Mouse (Mus musculus) testis, adult 10 weeks (tissue): Measurements from ENCODE around the gene Zfp668. TPM values are rescaled to one million over a fixed set of nuclear protein-coding genes. Genes with fewer than 3 reads are reported as not detected.

ENCODE experiments used
- polyA plus RNA-seq: library from polyadenylated mRNA; stranded (reverse); fragments of 350-450 nt; fragmentation: Illumina TruSeq; extraction: RNeasy Lipid Tissue Mini Kit (QIAGEN cat#74804); gene quantifications from one replicate; pipeline ENCODE4 v1.2.3, GENCODE M21; 2014; ENCODE audit warnings: low read depth, low replicate concordance

The Zfp668 gene
- polyA plus RNA-seq: 0.91 TPM

DNA sequence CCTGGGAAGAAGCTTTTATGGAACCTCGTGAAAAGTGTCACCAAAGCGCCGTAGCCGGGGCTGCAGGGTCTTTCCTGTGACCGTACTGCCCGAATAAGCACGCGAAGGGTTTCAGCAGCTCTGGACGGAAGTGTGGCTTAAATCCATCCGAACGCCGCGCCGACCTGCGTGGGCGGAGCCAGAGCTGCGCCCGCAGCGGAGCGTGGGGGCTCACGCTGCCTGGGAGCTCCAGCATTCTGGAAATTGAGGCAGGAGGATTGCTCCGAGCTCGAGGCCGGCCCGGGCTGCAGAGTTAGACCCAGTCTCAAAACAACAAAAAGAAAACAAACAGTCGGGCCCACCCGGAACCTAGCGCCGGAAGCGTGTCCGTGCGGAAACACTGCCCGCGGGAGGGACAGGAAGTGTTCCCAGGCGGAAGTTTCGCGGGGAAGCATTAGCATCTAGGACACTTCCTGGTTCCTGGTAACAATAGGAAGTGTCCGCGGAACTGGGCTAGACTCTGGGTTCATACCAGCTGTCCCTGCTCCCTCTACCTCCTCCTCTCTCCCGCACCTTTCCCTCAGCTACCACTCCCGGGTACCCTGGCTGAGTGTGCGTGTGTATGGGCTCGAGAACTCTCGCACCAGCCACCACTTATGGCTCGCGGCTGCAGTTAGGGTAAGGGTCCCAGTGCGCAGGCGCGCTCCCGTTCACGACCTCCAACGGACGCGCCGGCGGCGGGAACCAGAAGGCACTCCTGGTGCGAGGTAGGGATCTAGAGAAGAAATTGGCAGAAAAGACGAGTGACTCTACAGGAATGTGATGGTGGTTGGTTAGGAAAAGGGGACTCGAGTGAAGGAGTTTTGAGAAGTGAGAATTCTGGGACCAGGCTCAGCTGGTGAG lies at the start of gene Zfp668:
Gene Zfp668, minus strand, starts transcription at position 362 of the 882 bp plus-strand sequence.

DNA sequence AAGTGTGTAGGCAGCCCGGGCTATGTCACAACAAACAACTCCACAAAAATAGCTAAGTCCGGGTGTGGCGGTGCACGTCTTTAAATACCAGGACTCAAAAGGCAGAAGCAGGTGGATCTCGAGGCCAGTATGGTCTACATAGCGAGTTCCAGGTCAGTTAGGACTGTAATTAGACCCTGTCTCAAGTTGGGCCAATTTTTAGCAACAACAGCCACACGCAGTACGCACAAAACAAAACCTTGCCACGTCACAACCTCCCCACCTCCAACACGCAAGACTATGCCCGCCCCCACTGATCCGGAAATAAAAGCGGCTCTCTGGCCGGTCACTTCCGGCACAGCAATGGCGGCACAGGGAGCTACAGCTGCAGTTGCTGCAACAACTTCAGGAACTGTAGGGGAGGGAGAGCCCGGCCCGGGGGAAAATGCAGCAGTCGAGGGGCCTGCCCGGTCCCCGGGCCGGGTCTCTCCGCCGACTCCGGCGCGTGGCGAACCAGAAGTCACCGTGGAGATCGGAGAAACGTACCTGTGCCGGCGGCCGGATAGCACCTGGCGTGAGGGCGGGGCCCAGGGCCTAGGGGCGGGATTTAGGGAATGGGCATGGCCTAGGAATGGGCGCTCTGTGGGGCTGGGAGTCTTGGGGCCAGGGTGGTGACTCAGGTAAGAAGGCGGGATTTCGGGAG lies 35.7 kb upstream of the Zfp668 start, which contains the start of gene Kat8:
Gene Kat8, plus strand, starts transcription at position 327 of the 682 bp plus-strand sequence.

DNA sequence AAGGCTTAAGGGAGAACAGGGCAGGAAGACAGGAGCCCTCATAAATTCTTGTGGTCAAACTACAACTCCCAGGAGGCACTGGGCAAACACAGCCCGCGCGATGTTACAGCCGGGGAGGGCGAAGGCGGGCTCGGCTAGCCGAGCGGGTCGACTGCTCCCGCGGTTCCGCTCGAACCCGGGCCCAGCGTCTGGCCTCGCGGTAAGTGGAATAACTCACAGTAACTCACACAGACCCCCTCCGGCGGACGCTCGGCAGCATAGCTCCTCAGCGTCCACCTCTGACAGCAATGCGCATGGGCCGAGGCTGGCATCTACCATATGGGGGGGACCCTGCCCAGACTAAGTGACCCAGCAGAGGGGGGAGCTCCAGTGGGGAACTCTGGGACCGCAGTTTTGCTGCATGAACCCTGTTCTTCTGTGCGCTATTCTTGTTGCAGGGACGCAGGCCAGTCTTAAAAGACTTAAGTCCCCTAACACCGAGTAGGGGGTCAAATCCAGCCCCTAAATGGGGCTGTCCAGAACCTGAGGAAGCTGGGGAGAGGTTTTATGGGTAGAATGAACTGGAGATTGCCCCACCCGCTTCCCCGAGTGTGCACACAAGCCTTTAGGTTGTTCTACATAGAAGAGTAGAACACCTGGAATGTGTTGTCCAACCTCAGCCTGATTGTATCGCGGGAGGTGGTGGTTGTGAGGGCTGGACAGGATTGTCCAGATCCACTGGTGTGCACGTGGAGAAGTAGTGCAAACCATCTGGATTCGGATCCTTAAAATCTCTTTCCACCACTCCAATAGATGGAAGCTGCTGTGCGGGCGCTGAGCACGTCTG lies 27.6 kb upstream of the Zfp668 start, which contains the start of gene Bckdk:
Gene Bckdk, plus strand, starts transcription at position 112 of the 826 bp plus-strand sequence.

DNA sequence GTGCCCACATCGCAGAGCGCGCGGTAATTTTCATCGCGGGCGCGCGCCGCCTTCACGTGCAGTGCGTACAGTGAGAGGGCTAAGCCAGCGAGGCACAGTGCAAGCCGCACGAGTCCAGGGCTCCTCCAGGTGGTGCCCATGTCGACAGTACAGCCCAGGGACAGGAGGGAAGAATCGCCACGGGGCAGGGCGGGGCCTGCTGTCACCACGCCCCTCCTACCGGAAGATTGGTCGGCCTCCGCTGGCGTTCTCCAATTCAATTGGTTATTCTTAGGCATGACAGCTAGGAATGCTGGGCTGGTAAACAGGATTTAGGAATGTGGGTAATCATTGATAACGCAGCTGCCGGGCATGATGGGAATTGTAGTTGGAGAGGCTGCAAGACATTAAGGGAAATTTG lies 18.8 kb upstream of the Zfp668 start, which contains the start of the genes Gm21974 and Vkorc1:
Gene Gm21974, minus strand, starts transcription at position 13 of the 400 bp plus-strand sequence.
Gene Vkorc1, minus strand, starts transcription at position 176 of the 400 bp plus-strand sequence.

DNA sequence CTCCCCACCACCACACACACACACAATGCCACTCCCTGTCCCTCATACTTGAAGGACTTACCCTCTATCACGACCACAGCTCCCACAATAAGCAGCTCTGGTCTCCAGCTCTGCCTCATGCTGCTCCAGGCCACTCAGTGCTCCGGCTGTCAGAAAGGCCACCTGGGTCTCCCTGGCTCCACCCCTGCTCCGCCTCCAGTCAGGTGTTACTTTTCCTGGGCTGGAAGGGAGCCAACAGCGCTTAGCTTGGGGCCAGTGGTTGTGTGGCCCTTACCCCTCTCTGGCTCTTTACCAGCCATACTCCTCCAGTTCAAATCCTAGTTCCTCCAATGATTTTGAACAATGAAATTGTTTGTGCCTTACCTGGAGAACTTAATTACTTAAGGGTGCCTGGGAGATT lies 14.2 kb upstream of the Zfp668 start, which contains the start of gene Prss53:
Gene Prss53, minus strand, starts transcription at position 173 of the 400 bp plus-strand sequence.

DNA sequence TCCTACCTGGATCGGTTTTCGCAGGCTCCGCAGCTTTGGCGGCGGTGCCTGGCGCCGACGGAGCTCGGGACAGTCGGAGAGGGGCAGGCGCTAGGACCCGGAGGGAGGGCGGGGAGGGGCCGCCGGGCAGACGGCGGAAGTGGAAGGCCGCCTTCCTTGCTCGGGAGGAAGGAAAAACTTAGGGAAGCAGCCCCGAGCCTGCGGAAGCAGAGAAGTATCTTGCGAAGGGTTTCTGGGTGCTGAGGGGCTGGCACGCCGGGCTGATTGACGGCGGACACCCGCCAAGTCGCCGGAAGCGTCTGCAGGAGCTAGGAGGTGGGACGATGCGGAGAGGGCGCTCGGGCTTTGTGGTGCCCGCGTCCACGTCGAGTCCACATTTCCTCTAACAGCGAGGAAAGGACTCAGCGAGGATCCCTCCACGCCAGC lies 574 bp downstream of the Zfp668 start, which contains the start of gene Zfp646:
Gene Zfp646, plus strand, starts transcription at position 181 of the 426 bp plus-strand sequence.

DNA sequence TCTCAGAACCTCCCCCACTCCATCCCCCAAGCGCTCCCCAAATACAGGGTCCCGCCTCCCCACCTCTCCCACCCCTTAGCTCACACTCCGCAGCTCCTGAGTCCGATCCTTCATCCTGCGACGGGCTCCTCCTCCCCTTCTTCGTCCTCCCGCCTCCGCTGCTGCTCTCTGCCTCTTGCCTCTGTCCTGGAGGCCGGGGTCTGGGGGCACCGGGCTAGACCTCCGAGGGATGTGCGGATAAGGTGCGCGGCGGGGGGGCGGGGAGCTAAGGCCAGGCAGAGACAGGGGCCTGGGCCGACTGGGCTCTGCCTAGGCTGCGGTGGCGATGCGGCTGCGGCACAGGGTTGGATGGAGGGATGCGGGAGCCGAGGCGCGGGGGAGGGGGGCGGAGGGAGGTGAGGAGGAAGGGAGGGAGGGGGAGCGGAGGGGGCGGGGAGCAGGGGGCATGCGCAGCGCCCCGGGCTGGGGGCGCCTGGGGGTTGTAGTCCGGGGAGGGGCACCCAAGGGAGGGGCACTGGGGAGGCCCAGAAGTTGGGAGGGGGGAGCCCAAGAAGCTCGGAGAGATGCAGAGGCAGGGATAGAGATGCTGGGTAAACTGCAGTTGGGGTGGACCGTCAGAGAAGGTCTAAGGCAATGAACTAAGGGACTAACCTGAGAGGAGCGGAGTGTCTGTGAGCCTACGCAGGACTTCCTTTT lies 52.3 kb downstream of the Zfp668 start, which contains the start of the genes Stx4a and Stx1b:
Gene Stx4a, plus strand, starts transcription at position 119 of the 696 bp plus-strand sequence.
Gene Stx1b, minus strand, starts transcription at position 374 of the 696 bp plus-strand sequence.

Other genes starting within 250 kb of the Zfp668 start
- 3.0 TPM for gene Bcl7c, start 167.9 kb downstream of the Zfp668 start, polyA plus RNA-seq
- gene Ctf1, start 164.1 kb downstream of the Zfp668 start, polyA plus RNA-seq: 5.1 TPM
- not detected for gene Ctf2, start 144.7 kb downstream of the Zfp668 start, polyA plus RNA-seq
- 2.2 TPM for gene Fbxl19, start 132.3 kb downstream of the Zfp668 start, polyA plus RNA-seq
- gene Orai3, start 107.0 kb downstream of the Zfp668 start, polyA plus RNA-seq: 1.1 TPM
- 7.2 TPM for gene Setd1a, start 100.2 kb downstream of the Zfp668 start, polyA plus RNA-seq
- not detected for gene Gm49388, start 91.2 kb downstream of the Zfp668 start, polyA plus RNA-seq
- 1.9 TPM for gene Hsd3b7, start 76.2 kb downstream of the Zfp668 start, polyA plus RNA-seq
- gene Stx4a, start 52.5 kb downstream of the Zfp668 start, polyA plus RNA-seq: 3.1 TPM
- 0.49 TPM for gene Stx1b, start 52.3 kb downstream of the Zfp668 start, polyA plus RNA-seq
- gene Zfp646, start 607 bp downstream of the Zfp668 start, polyA plus RNA-seq: 21.3 TPM
- gene Prss53, start 14.1 kb upstream of the Zfp668 start, polyA plus RNA-seq: not detected
- gene Gm21974, start 18.6 kb upstream of the Zfp668 start, polyA plus RNA-seq: not detected
- gene Vkorc1, start 18.8 kb upstream of the Zfp668 start, polyA plus RNA-seq: 12.4 TPM
- 0.62 TPM for gene Bckdk, start 27.3 kb upstream of the Zfp668 start, polyA plus RNA-seq
- gene Kat8, start 35.7 kb upstream of the Zfp668 start, polyA plus RNA-seq: 52.0 TPM
- not detected for gene Prss8, start 53.3 kb upstream of the Zfp668 start, polyA plus RNA-seq
- not detected for gene Prss36, start 69.9 kb upstream of the Zfp668 start, polyA plus RNA-seq
- 440 TPM for gene Fus, start 90.6 kb upstream of the Zfp668 start, polyA plus RNA-seq
- gene Pycard, start 117.0 kb upstream of the Zfp668 start, polyA plus RNA-seq: 0.52 TPM
- gene Trim72, start 127.1 kb upstream of the Zfp668 start, polyA plus RNA-seq: not detected
- 0.57 TPM for gene Itgam, start 185.8 kb upstream of the Zfp668 start, polyA plus RNA-seq
- not detected for gene Gm49368, start 185.9 kb upstream of the Zfp668 start, polyA plus RNA-seq